Mouse (Mus musculus): ENCODE measurements around the gene Abhd14b. TPM values are rescaled to one million over a fixed set of nuclear protein-coding genes. Genes with fewer than 3 reads are reported as not detected.

The Abhd14b gene
- polyA plus RNA-seq, 1 experiment = 29.3 TPM

- 93% methylated on average over 3 of the region's 3 CpGs for WGBS
- H3K4me1 ChIP-seq (replicated peaks; ENCODE audit: control insufficient read depth, insufficient read depth, low read length) = peaks cover 10% of the 10 kb centered on the region
- TF ChIP-seq POLR2A (IDR thresholded peaks at IDR 0.05; ENCODE audit: control insufficient read depth, extremely low read depth, insufficient read depth, low read length, poor library complexity) (no peak), CTCF (IDR thresholded peaks at IDR 0.05; ENCODE audit: borderline replicate concordance, control insufficient read depth, extremely low read depth, insufficient read depth, low read length, poor library complexity) (no peak)
- H3K4me3 ChIP-seq (ENCODE audit: control insufficient read depth, insufficient read depth, low read length) = no peak overlapping the region
- H3K36me3 ChIP-seq (ENCODE audit: control insufficient read depth, insufficient read depth, low read length) = no peaks in the 10 kb centered on the region
- no peaks in the 10 kb centered on the region for H3K27me3 ChIP-seq (ENCODE audit: control insufficient read depth, insufficient read depth, low read length)
- no peak for DNase-seq
- no peak overlapping the region for H3K27ac ChIP-seq (ENCODE audit: control insufficient read depth, insufficient read depth, low read length)
These were observed 35.0 kb upstream of the Abhd14b start for GRCm38 (mm10) chr9:106412210-106412609.

GRCm38 (mm10) chr9:106413606-106414005 lies 33.7 kb upstream of the Abhd14b start:
- Histone ChIP-seq H3K27ac (ENCODE audit: control insufficient read depth, insufficient read depth, low read length) (no peak overlapping the region), H3K4me1 (replicated peaks; ENCODE audit: control insufficient read depth, insufficient read depth, low read length) (peaks cover 17% of the 10 kb centered on the region), H3K36me3 (ENCODE audit: control insufficient read depth, insufficient read depth, low read length) (no peaks in the 10 kb centered on the region), H3K4me3 (ENCODE audit: control insufficient read depth, insufficient read depth, low read length) (no peak overlapping the region), H3K27me3 (ENCODE audit: control insufficient read depth, insufficient read depth, low read length) (no peaks in the 10 kb centered on the region)
- WGBS = 98% methylated on average over 5 of the region's 5 CpGs
- no peak for TF ChIP-seq POLR2A (IDR thresholded peaks at IDR 0.05; ENCODE audit: control insufficient read depth, extremely low read depth, insufficient read depth, low read length, poor library complexity)
- TF ChIP-seq CTCF (IDR thresholded peaks at IDR 0.05; ENCODE audit: borderline replicate concordance, control insufficient read depth, extremely low read depth, insufficient read depth, low read length, poor library complexity) = no peak
- no peak for DNase-seq

DNA sequence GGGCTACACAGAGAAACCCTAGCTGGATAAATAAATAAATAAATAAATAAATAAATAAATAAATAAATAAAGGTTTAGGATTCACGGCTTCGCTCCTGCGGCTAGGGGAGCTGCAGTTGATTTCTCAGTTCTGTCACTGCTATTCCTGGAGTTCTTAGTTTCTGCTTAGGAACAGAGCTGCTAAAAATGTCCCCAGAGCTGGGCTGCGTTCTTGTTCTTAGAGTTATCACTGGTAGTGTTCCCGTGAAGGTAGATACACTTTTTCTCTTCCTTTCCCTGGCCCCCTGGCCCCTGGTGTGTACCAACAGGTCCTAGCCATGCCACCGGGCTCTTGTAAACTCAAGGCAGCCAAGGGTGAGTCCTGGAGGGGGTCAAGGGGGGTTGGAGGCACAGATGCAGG lies 30.4 kb upstream of the Abhd14b start:
- no peaks in the 10 kb centered on the region for H3K27me3 ChIP-seq (ENCODE audit: control insufficient read depth, insufficient read depth, low read length)
- TF ChIP-seq CTCF (IDR thresholded peaks at IDR 0.05; ENCODE audit: borderline replicate concordance, control insufficient read depth, extremely low read depth, insufficient read depth, low read length, poor library complexity) (no peak), POLR2A (IDR thresholded peaks at IDR 0.05; ENCODE audit: control insufficient read depth, extremely low read depth, insufficient read depth, low read length, poor library complexity) (no peak)
- H3K27ac ChIP-seq (ENCODE audit: control insufficient read depth, insufficient read depth, low read length) = no peak overlapping the region

GRCm38 (mm10) chr9:106417841-106418625 lies 29.2 kb upstream of the Abhd14b start:
- peak; percentile 47 for DNase-seq
- no peak overlapping the region for H3K27ac ChIP-seq (ENCODE audit: control insufficient read depth, insufficient read depth, low read length)
- TF ChIP-seq POLR2A (IDR thresholded peaks at IDR 0.05; ENCODE audit: control insufficient read depth, extremely low read depth, insufficient read depth, low read length, poor library complexity) = 0 out of 2 replicates have a peak, but pooled peaks have one; percentile 31
- no peak for TF ChIP-seq CTCF (IDR thresholded peaks at IDR 0.05; ENCODE audit: borderline replicate concordance, control insufficient read depth, extremely low read depth, insufficient read depth, low read length, poor library complexity)
- H3K4me3 ChIP-seq (ENCODE audit: control insufficient read depth, insufficient read depth, low read length) = no peak overlapping the region
- peaks cover 7% of the 10 kb centered on the region for H3K4me1 ChIP-seq (replicated peaks; ENCODE audit: control insufficient read depth, insufficient read depth, low read length)
- WGBS = 21% methylated on average over 29 of the region's 29 CpGs
- H3K27me3 ChIP-seq (ENCODE audit: control insufficient read depth, insufficient read depth, low read length) = no peaks in the 10 kb centered on the region
- H3K36me3 ChIP-seq (ENCODE audit: control insufficient read depth, insufficient read depth, low read length) = no peaks in the 10 kb centered on the region

More for the DNA sequence above, 30.4 kb upstream of the Abhd14b start:
- DNase-seq = no peak
- H3K4me3 ChIP-seq (ENCODE audit: control insufficient read depth, insufficient read depth, low read length) = no peak overlapping the region
- H3K4me1 ChIP-seq (replicated peaks; ENCODE audit: control insufficient read depth, insufficient read depth, low read length) = peaks cover 7% of the 10 kb centered on the region
- 96% methylated on average over 6 of the region's 6 CpGs for WGBS
- H3K36me3 ChIP-seq (ENCODE audit: control insufficient read depth, insufficient read depth, low read length) = no peaks in the 10 kb centered on the region

GRCm38 (mm10) chr9:106420608-106421007 lies 26.7 kb upstream of the Abhd14b start:
- Histone ChIP-seq H3K36me3 (ENCODE audit: control insufficient read depth, insufficient read depth, low read length) (no peaks in the 10 kb centered on the region), H3K4me3 (ENCODE audit: control insufficient read depth, insufficient read depth, low read length) (no peak overlapping the region), H3K27ac (ENCODE audit: control insufficient read depth, insufficient read depth, low read length) (no peak overlapping the region), H3K27me3 (ENCODE audit: control insufficient read depth, insufficient read depth, low read length) (no peaks in the 10 kb centered on the region), H3K4me1 (replicated peaks; ENCODE audit: control insufficient read depth, insufficient read depth, low read length) (peaks cover 7% of the 10 kb centered on the region)
- WGBS = 6% methylated on average over 2 of the region's 2 CpGs
- TF ChIP-seq CTCF (IDR thresholded peaks at IDR 0.05; ENCODE audit: borderline replicate concordance, control insufficient read depth, extremely low read depth, insufficient read depth, low read length, poor library complexity) (no peak), POLR2A (IDR thresholded peaks at IDR 0.05; ENCODE audit: control insufficient read depth, extremely low read depth, insufficient read depth, low read length, poor library complexity) (no peak)
- DNase-seq = no peak

DNA sequence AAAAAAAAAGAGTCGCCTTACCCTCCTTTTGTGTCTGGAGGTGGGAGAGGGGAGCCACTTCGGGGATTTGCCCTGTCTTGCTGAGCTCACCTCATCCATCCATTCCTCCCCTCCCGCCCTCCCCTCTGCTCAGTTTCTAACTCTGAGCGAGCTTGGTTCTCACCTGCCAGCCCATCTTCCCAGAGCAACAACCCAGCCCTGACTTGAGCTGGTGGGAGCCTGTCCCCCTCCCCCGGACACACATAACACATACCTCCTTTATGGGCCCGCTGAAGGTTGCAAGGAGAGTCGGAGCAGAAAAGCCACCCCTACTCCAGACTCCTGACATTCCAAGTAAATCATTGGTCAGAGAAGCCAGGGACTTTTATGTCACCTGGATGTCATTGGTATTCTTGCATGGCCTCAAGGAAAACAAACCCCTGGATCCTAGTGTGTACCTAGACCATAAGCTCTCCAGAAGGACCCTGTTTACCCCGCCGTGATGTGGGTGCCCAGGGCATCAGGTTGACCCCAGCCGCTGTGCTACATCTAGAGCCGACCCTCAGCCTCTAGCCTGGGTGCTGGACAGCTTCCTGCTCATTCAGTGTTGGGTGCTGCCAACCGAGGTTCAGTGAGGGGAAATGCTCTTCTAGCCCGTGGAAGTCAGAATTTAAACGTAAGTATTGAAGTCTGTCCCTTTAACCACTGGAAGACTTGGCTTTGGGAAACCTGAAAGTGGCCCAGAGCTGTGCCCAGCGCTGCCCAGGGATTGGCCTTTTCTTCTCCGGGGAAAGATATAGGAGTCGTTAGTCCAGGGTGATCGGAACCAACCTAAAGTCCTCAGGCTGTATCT lies 26.0 kb upstream of the Abhd14b start:
- Histone ChIP-seq H3K27ac (ENCODE audit: control insufficient read depth, insufficient read depth, low read length) (no peak overlapping the region), H3K4me1 (replicated peaks; ENCODE audit: control insufficient read depth, insufficient read depth, low read length) (peaks cover 7% of the 10 kb centered on the region), H3K36me3 (ENCODE audit: control insufficient read depth, insufficient read depth, low read length) (no peaks in the 10 kb centered on the region), H3K4me3 (ENCODE audit: control insufficient read depth, insufficient read depth, low read length) (no peak overlapping the region), H3K27me3 (ENCODE audit: control insufficient read depth, insufficient read depth, low read length) (no peaks in the 10 kb centered on the region)
- 19% methylated on average over 18 of the region's 18 CpGs for WGBS
- DNase-seq = no peak
- TF ChIP-seq CTCF (IDR thresholded peaks at IDR 0.05; ENCODE audit: borderline replicate concordance, control insufficient read depth, extremely low read depth, insufficient read depth, low read length, poor library complexity) = no peak
